Mouse (Mus musculus) gastrocnemius, adult 2 months (tissue): ENCODE results near the gene Polr3e. TPM values are rescaled to one million over a fixed set of nuclear protein-coding genes. Genes with fewer than 3 reads are reported as not detected.
"Not testable (repeated sequence)": the region's sequence is repeated elsewhere in the genome, so short reads cannot be mapped to it uniquely, and the experiment has no call there.

Experiments
- DNase-seq: peaks from one replicate; pipeline ENCODE4 v3.0.0; 2022
- H3K27ac ChIP-seq: fragments of 200-600 bp; 2 replicates; pipeline ENCODE4 v1.8.1; 2022; ENCODE audit warnings: mild to moderate bottlenecking
- H3K4me3 ChIP-seq: fragments of 200-600 bp; 2 replicates; pipeline ENCODE4 v1.8.1; 2022; ENCODE audit warnings: mild to moderate bottlenecking, moderate library complexity
- CTCF ChIP-seq: fragments of 200-600 bp; IDR thresholded peaks from 2 replicates; pipeline ENCODE4 v1.8.1; 2022; ENCODE audit warnings: antibody characterized with exemption, mild to moderate bottlenecking, moderate library complexity
- intact Hi-C: fragments of 180-260 bp; cut with DNase I; formaldehyde crosslinking; loops from one replicate; pipeline ENCODE4 v1.15.1; 2025
- total RNA-seq, 2 experiments: library from RNA; stranded (reverse); gene quantifications; 2 replicates each; pipeline ENCODE4 v1.2.3; 2021

Gene Polr3e
- total RNA-seq, 2 experiments from 2014 or later = 8.8 to 11.0 TPM

DNA sequence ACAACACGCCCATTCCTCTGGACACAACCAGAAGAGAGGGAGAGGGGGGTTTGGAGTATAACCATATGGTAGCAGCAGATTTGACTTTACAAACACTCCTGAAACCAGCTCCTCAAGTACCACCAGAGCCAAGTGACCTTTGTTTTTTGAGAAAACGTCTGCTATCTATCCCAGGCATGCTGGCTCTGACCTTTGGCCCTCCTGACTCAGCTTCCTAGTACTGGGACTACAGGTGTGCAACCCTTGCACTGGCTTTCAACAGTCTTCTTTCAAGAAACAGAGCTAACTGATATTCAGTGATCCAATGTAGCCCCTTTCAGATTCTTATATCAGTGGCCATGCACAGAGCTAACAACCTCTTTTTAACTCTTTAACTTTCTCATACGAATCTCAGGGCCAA lies 44.3 kb downstream of the Polr3e start:
- no peak overlapping the region for H3K4me3 ChIP-seq
- no peak for TF ChIP-seq CTCF
- DNase-seq = no peak
- no peak overlapping the region for H3K27ac ChIP-seq
- intact Hi-C loops = no loop called here

DNA sequence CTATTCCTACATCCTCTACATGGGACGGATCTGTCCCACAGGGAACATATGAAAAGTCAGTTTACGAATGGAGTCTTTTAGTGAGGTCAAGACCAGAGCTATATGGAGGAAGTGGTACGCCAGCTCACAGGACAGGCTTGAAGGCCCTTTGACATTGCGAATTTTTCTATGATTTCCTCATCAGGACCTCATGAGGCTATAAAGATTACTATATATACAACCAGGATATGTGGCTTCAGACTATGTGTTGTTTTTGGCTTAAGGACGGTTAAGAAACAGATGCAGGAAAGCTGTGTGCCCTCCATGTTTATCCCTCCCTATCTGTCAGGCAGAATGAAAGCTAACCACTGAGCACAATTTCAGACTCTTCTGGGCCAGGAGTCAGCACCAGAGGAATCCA lies 45.6 kb downstream of the Polr3e start:
- Histone ChIP-seq H3K4me3 (no peak overlapping the region), H3K27ac (no peak overlapping the region)
- TF ChIP-seq CTCF = no peak
- DNase-seq = no peak
- intact Hi-C loops = no loop called here

- no peak overlapping the region for H3K4me3 ChIP-seq
- no peak overlapping the region for H3K27ac ChIP-seq
- no peak for DNase-seq
- intact Hi-C loops = no loop called here
- no peak for TF ChIP-seq CTCF
These were observed 51.7 kb downstream of the Polr3e start for GRCm38 (mm10) chr7:120969221-120969620.

DNA sequence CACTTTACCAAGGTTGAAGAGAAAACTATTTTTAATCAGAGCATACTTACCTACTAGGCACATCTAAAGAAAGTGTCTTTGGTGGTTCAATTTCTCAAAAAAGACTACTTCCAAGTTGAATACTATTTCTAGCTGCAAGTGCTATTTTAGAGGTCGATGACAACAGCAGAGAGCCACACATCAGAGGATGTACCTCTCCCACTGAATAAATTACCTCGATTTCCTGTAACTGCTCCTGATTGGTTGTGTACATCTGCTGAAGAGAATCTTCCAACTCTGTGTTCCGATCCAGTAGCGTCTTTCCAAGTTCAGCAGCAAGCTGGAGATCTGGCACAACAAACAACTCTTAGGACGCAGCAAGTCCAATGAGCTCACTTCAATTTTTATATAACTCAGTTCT lies 52.6 kb downstream of the Polr3e start:
- no peak for TF ChIP-seq CTCF
- Histone ChIP-seq H3K4me3 (no peak overlapping the region), H3K27ac (no peak overlapping the region)
- intact Hi-C loops = no loop called here
- DNase-seq = no peak

DNA sequence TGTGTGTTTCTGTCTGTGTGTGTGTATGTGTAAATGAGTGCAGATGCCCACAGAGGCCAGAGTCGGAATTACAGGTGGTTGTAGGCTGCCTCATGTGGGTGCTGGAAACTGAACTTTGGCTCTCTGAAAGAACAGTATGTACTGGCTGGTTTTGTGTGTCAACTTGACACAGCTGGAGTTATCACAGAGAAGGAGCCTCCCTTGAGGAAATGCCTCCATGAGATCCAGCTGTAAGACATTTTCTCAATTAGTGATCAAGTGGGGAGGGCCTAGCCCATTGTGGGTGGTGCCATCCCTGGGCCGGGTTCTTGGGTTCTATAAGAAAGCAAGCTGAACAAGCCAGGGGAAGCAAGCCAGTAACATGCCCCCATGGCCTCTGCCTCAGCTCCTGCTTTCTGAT lies 54.9 kb downstream of the Polr3e start:
- intact Hi-C loops, H3K4me3 ChIP-seq, DNase-seq, H3K27ac ChIP-seq: not testable (repeated sequence)

GRCm38 (mm10) chr7:120974001-120974400 lies 56.5 kb downstream of the Polr3e start:
- intact Hi-C loops = no loop called here
- no peak for TF ChIP-seq CTCF
- Histone ChIP-seq H3K4me3 (no peak overlapping the region), H3K27ac (no peak overlapping the region)
- no peak for DNase-seq

DNA sequence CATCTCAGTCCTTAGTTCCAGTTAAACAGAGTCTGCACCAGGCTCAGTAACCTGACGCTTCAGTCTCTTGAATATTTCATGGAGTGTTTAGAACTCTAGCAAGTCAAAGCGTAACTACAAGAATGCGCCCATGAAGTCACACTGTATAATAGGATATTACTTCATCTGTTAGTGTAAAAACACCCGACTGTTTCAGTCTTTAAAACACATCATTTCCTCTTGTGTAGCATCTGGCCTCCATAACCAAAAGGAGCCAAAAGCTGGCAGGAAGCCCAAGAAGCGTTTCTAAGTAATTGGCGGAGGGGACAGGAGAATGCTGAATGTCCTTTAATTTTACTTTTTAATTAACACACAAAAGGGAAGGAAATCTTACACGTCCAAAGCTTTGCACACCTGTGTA lies 59.5 kb downstream of the Polr3e start:
- intact Hi-C loops = no loop called here
- TF ChIP-seq CTCF = no peak
- peak overlapping the region; percentile 46; the same call in 1 of the 2 replicates for H3K27ac ChIP-seq
- H3K4me3 ChIP-seq = no peak overlapping the region
- DNase-seq = peak; percentile 48

DNA sequence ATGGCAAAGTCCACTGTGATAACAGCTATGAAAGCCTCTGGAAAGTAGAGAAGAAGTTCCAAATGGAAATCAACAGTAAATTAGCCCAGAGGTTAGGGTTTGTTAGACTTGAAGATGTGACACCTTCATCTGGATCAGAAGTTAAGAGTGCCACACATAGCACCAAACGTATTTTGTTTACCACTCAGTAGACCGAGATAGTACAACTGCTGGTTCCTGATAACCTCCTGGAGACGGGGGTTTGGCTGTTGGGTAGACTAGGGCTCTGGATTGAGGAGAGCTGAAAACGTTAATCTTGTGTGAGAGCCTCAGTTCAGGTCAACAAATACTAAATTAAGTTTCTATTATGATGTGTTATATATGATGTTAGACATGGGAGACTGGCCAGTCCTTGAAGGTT lies 62.5 kb downstream of the Polr3e start:
- no peak for DNase-seq
- H3K4me3 ChIP-seq = no peak overlapping the region
- intact Hi-C loops = no loop called here
- no peak for TF ChIP-seq CTCF
- H3K27ac ChIP-seq = no peak overlapping the region

GRCm38 (mm10) chr7:120980931-120981924 lies 63.7 kb downstream of the Polr3e start:
- no peak for TF ChIP-seq CTCF
- peak; percentile 55 for DNase-seq
- peak overlapping the region; percentile 93 for H3K4me3 ChIP-seq
- intact Hi-C loops = no loop called here
- peak overlapping the region; percentile 92 for H3K27ac ChIP-seq

GRCm38 (mm10) chr7:120982200-120982841 lies 64.8 kb downstream of the Polr3e start, which contains the start of the genes Cdr2 and Mfsd13b:
Gene Cdr2, minus strand, starts transcription at chr7:120982312.
Gene Mfsd13b, plus strand, starts transcription at chr7:120982509.
- TF ChIP-seq CTCF = no peak
- peak within 1 kb of the TSS; percentile 93 for H3K4me3 ChIP-seq
- intact Hi-C loops = loop anchor here (2.0 kb wide), 1 partner anchor 52 kb away; the partner anchor contains the start of gene Mettl9
- peak within 1 kb of the TSS; percentile 92 for H3K27ac ChIP-seq
- peak; percentile 94 for DNase-seq

- intact Hi-C loops = loop anchor here (2.0 kb wide), 1 partner anchor 52 kb away; the partner anchor contains the start of gene Mettl9
- peak overlapping the region; percentile 92 for H3K27ac ChIP-seq
These were observed 65.4 kb downstream of the Polr3e start for GRCm38 (mm10) chr7:120982968-120983367.

GRCm38 (mm10) chr7:120991191-120991590 lies 73.6 kb downstream of the Polr3e start:
- Histone ChIP-seq H3K27ac (no peak overlapping the region), H3K4me3 (no peak overlapping the region)
- intact Hi-C loops = no loop called here
- no peak for DNase-seq
- no peak for TF ChIP-seq CTCF

More at GRCm38 (mm10) chr7:120982968-120983367, 65.4 kb downstream of the Polr3e start:
- TF ChIP-seq CTCF = no peak
- no peak for DNase-seq
- peak overlapping the region; percentile 93 for H3K4me3 ChIP-seq

Other genes with a start within 250 kb of the Polr3e start
- gene Pdzd9, start 247.4 kb upstream of the Polr3e start, total RNA-seq = not detected
- gene Mosmo, start 240.1 kb upstream of the Polr3e start, total RNA-seq = 10 to 100 TPM; 19.5 to 23.0 TPM
- gene Vwa3a, start 178.4 kb upstream of the Polr3e start, total RNA-seq = 1 to 10 TPM in 1 of 2 experiments, under 1 TPM in 1; 0.48 to 1.1 TPM
- gene Gm5737, start 105.4 kb upstream of the Polr3e start, total RNA-seq = under 1 TPM; 0.31 to 0.42 TPM
- 10 to 100 TPM; 53.1 to 88.8 TPM for gene Eef2k, start 74.9 kb upstream of the Polr3e start, total RNA-seq
- 1 to 10 TPM; 2.2 to 5.4 TPM for gene Cdr2, start 64.6 kb downstream of the Polr3e start, total RNA-seq
- gene Mfsd13b, start 64.8 kb downstream of the Polr3e start, total RNA-seq = not detected
- 10 to 100 TPM; 20.3 to 23.5 TPM for gene Mettl9, start 116.7 kb downstream of the Polr3e start, total RNA-seq
- gene Igsf6, start 156.8 kb downstream of the Polr3e start, total RNA-seq = under 1 TPM; 0.31 to 0.38 TPM
- under 1 TPM; 0.31 to 0.61 TPM for gene Otoa, start 163.9 kb downstream of the Polr3e start, total RNA-seq